Mouse (Mus musculus): ENCODE results near the gene Gm11115. TPM values are rescaled to one million over a fixed set of nuclear protein-coding genes. Genes with fewer than 3 reads are reported as not detected.

Gene Gm11115
- polyA plus RNA-seq (2016; fragmentation: Nextera tagmentation; extraction: Ambion mirVana): not detected in 2 replicates

DNA sequence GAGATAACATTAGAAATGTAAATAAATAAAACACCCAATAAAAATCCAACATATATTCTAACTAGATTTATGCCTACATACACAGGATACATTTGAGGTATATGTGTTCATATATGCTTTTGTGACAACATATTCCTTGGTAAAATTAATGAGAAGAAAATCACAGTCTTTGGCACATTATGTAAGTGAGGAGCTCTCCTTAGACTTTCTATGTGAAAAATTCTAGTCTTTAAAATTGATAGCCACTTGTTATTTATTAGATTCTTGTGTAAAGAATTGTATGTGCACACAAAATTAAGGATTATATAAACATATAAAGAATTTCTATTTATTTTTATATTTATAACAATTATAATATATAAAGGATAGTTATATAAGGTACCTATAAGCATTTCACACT is at the start of gene Gm11115:
Gm11115 (minus strand) TSS at position 101 of the 400 bp plus-strand sequence.
- no peak for DNase-seq (ENCODE audit: low spot score)
- Histone ChIP-seq H3K27ac (no peak within 1 kb of the TSS), H3K4me3 (no peak within 1 kb of the TSS), H3K4me1 (no peaks in the 10 kb centered on the region), H3K36me3 (no peaks in the 10 kb centered on the region), H3K9me3 (replicated peaks) (no peaks in the 10 kb centered on the region), H3K27me3 (ENCODE audit: low read depth, poor library complexity, severe bottlenecking) (no peaks in the 10 kb centered on the region)

- no peaks in the 10 kb centered on the region for H3K27me3 ChIP-seq (ENCODE audit: low read depth, poor library complexity, severe bottlenecking)
- DNase-seq (ENCODE audit: low spot score): no peak
- 81% methylated on average over 1 of the region's 1 CpGs for WGBS
- H3K36me3 ChIP-seq: no peaks in the 10 kb centered on the region
- no peaks in the 10 kb centered on the region for H3K9me3 ChIP-seq (replicated peaks)
- no peak within 1 kb of the TSS for H3K4me3 ChIP-seq
- H3K27ac ChIP-seq: no peak within 1 kb of the TSS
- no peaks in the 10 kb centered on the region for H3K4me1 ChIP-seq
Measured at GRCm38 (mm10) chr5:88111430-88111829, 42.5 kb downstream of the Gm11115 start, which contains the start of gene Gm11116. TSS of gene Gm11116 (minus strand) at chr5:88111530.

Other genes starting within 250 kb of the Gm11115 start
- 0.15 and 0.40 TPM in 2 replicates for gene Csn3, start 228.5 kb downstream of the Gm11115 start, polyA plus RNA-seq (2016; fragmentation: Nextera tagmentation; extraction: Ambion mirVana)
- gene 2310003L06Rik, start 184.6 kb downstream of the Gm11115 start, polyA plus RNA-seq (2016; fragmentation: Nextera tagmentation; extraction: Ambion mirVana): not detected in 2 replicates
- gene Gm28434, start 184.6 kb downstream of the Gm11115 start, polyA plus RNA-seq (2016; fragmentation: Nextera tagmentation; extraction: Ambion mirVana): not detected in 2 replicates
- gene Cabs1, start 174.7 kb downstream of the Gm11115 start, polyA plus RNA-seq (2016; fragmentation: Nextera tagmentation; extraction: Ambion mirVana): not detected in 2 replicates
- not detected in 2 replicates for gene Smr3a, start 151.6 kb downstream of the Gm11115 start, polyA plus RNA-seq (2016; fragmentation: Nextera tagmentation; extraction: Ambion mirVana)
- not detected in 2 replicates for gene Smr2, start 67.5 kb downstream of the Gm11115 start, polyA plus RNA-seq (2016; fragmentation: Nextera tagmentation; extraction: Ambion mirVana)
- gene Gm11116, start 42.6 kb downstream of the Gm11115 start, polyA plus RNA-seq (2016; fragmentation: Nextera tagmentation; extraction: Ambion mirVana): not detected in 2 replicates
- gene Gm7714, start 114.8 kb upstream of the Gm11115 start, polyA plus RNA-seq (2016; fragmentation: Nextera tagmentation; extraction: Ambion mirVana): not detected in 2 replicates
- not detected in 2 replicates for gene Prol1, start 163.2 kb upstream of the Gm11115 start, polyA plus RNA-seq (2016; fragmentation: Nextera tagmentation; extraction: Ambion mirVana)
- not detected in 2 replicates for gene Amtn, start 222.0 kb upstream of the Gm11115 start, polyA plus RNA-seq (2016; fragmentation: Nextera tagmentation; extraction: Ambion mirVana)

All from limb, embryonic 10.5 days (tissue).